Mouse (Mus musculus): ENCODE measurements around the gene Zfp616.

The Zfp616 gene

GRCm38 (mm10) chr11:74069655-74070054 is at the start of gene Zfp616:
Gene Zfp616 (plus strand): TSS chr11:74069955.
- no peak for DNase-seq (ENCODE audit: low spot score)

- no peak for DNase-seq (ENCODE audit: low spot score)
Observed at GRCm38 (mm10) chr11:74051347-74051746, 18.4 kb upstream of the Zfp616 start.

DNA sequence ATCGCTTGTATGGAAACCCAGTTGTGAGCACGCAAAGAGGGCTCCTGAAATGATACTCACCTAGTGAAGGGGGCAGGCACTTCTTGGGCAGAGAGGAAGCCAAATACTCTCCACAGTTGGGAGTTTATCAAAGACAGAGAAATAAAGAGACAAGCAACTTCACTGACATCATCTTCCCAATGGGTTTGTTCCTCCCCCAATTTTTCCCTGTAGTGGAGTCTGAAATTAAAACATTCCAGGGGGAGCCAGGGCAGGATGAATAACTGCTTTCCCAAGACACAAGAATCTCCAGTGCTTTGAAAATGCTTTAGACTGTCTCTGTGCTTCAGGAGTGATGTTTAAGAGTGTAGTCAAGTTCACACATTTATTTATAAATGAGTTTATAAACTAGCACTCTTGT is 13.3 kb upstream of the Zfp616 start, which contains the start of the genes Olfr139 and Olfr399:
TSS of gene Olfr139 (minus strand) at position 101 of the 400 bp plus-strand sequence.
TSS of gene Olfr399 (minus strand) at position 165 of the 400 bp plus-strand sequence.
- DNase-seq (ENCODE audit: low spot score): no peak

- no peak for DNase-seq (ENCODE audit: low spot score)
Observed at GRCm38 (mm10) chr11:74100724-74101123, 31.0 kb downstream of the Zfp616 start.

DNA sequence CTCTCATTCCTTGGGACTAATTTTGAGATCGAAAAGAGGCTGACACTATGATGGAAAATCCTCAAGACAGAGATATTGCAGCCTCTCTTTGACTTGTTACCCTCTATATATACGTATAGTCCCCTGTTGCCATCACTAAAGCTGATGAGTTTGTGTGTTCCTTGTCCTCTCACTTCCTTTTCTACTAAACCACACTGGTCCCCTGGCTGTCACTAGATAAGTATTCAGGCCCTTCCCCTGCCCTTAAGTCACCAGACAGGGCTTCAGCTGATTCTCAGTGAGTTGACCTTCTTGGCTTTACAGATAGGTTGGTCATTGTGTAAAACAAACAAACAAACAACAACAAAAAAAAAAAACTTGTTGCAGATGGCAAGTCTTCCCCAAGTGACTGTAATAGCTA is 31.8 kb downstream of the Zfp616 start:
- no peak for DNase-seq (ENCODE audit: low spot score)

- DNase-seq (ENCODE audit: low spot score): no peak
Observed at GRCm38 (mm10) chr11:74105066-74105465, 35.3 kb downstream of the Zfp616 start.

DNA sequence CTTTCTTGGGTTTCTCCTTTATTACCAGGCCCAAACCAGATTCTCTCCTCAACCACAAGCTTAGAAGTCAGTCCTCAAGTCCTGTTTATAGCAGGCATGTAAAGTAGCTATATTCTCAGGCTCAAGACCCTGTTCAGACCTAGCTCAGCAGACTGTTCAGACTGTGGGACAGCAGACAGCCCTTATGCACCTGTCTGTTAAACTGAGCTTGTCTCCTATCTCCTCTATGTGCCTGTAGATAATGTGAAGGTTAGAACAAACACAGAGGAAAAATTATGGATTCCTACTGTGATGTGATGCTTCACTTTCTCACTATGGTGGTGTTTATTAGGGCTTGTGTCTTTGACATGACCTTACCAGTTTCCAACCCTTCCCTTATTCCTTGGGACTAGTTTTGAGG is 43.7 kb downstream of the Zfp616 start, which contains the start of gene Olfr401:
TSS of gene Olfr401 (plus strand) at position 301 of the 400 bp plus-strand sequence.
- no peak for DNase-seq (ENCODE audit: low spot score)
